Mouse (Mus musculus) liver, embryonic 18 days (tissue): ENCODE measurements around the gene Asb5. TPM values are rescaled to one million over a fixed set of nuclear protein-coding genes. Genes with fewer than 3 reads are reported as not detected.

ENCODE experiments used
- polyA plus RNA-seq: library from polyadenylated mRNA; depleted of rRNA; stranded (reverse); fragments of >200 nt; gene quantifications from 2 replicates; pipeline ENCODE4 v1.2.3, GENCODE M21; 2012; rRNA removed

Gene Asb5
- polyA plus RNA-seq = 0.14 and 0.22 TPM in 2 replicates

GRCm38 (mm10) chr8:54529382-54530296, at the start of gene Asb5, which contains the start of gene Spcs3:
Gene Asb5 (plus strand): TSS chr8:54529580.
Gene Spcs3 (minus strand): TSS chr8:54529998.

GRCm38 (mm10) chr8:54600671-54601251, 71.4 kb downstream of the Asb5 start, which contains the start of gene Spata4:
Gene Spata4 (plus strand): TSS chr8:54600781.

Other genes with a start within 250 kb of the Asb5 start
- 20.9 and 22.0 TPM in 2 replicates for gene Spcs3, start 418 bp downstream of the Asb5 start, polyA plus RNA-seq
- not detected in 2 replicates for gene Spata4, start 71.2 kb downstream of the Asb5 start, polyA plus RNA-seq